Mouse (Mus musculus) erythroblast, embryonic 14.5 days (primary cell): ENCODE data around the gene Kng2.

Experiments used
- GATA1 ChIP-seq: IDR thresholded peaks from 2 replicates; pipeline ENCODE4 v1.6.1; 2012; ENCODE audit warnings: low read length, inconsistent platforms, mixed read lengths
- TAL1 ChIP-seq: IDR thresholded peaks from 3 replicates; pipeline ENCODE4 v1.6.1; 2012; ENCODE audit warnings: low read length, inconsistent platforms, mixed read lengths

GRCm38 (mm10) chr16:23026582-23026981, 2.7 kb downstream of the Kng2 start:
- TF ChIP-seq GATA1 = no peak
- TF ChIP-seq TAL1 = no peak
